Mouse (Mus musculus): ENCODE data around the gene Cd6.

Cd6 gene

GRCm38 (mm10) chr19:10839010-10839892, 9.4 kb upstream of the Cd6 start, which contains the start of gene Slc15a3:
Gene Slc15a3 (plus strand): TSS chr19:10839727.
- no peak for DNase-seq (ENCODE audit: low spot score)

GRCm38 (mm10) chr19:10835671-10836070, 5.8 kb upstream of the Cd6 start:
- no peak for DNase-seq (ENCODE audit: low spot score)

GRCm38 (mm10) chr19:10833611-10834010, 3.8 kb upstream of the Cd6 start:
- no peak for DNase-seq (ENCODE audit: low spot score)

- no peak for DNase-seq (ENCODE audit: low spot score)
These were observed 2.2 kb upstream of the Cd6 start for GRCm38 (mm10) chr19:10832030-10832429.

- no peak for DNase-seq (ENCODE audit: low spot score)
These were observed 1.6 kb upstream of the Cd6 start for GRCm38 (mm10) chr19:10831424-10831823.

GRCm38 (mm10) chr19:10828321-10828720, 1.5 kb downstream of the Cd6 start:
- DNase-seq (ENCODE audit: low spot score): no peak

GRCm38 (mm10) chr19:10824061-10824460, 5.8 kb downstream of the Cd6 start:
- no peak for DNase-seq (ENCODE audit: low spot score)

GRCm38 (mm10) chr19:10822534-10822933, 7.3 kb downstream of the Cd6 start:
- no peak for DNase-seq (ENCODE audit: low spot score)

GRCm38 (mm10) chr19:10821319-10821718, 8.5 kb downstream of the Cd6 start:
- DNase-seq (ENCODE audit: low spot score): no peak

GRCm38 (mm10) chr19:10818217-10818946, 11.5 kb downstream of the Cd6 start:
- DNase-seq (ENCODE audit: low spot score): no peak

- DNase-seq (ENCODE audit: low spot score): no peak
These were observed 13.4 kb downstream of the Cd6 start for GRCm38 (mm10) chr19:10816462-10816861.

GRCm38 (mm10) chr19:10815871-10816270, 14.0 kb downstream of the Cd6 start:
- no peak for DNase-seq (ENCODE audit: low spot score)

- no peak for DNase-seq (ENCODE audit: low spot score)
These were observed 16.0 kb downstream of the Cd6 start for GRCm38 (mm10) chr19:10813905-10814304.

- DNase-seq (ENCODE audit: low spot score): no peak
These were observed 16.8 kb downstream of the Cd6 start for GRCm38 (mm10) chr19:10813039-10813438.

- no peak for DNase-seq (ENCODE audit: low spot score)
These were observed 18.4 kb downstream of the Cd6 start for GRCm38 (mm10) chr19:10811471-10811870.

- DNase-seq (ENCODE audit: low spot score): no peak
These were observed 19.7 kb downstream of the Cd6 start for GRCm38 (mm10) chr19:10810176-10810492.

GRCm38 (mm10) chr19:10809428-10810175, 20.3 kb downstream of the Cd6 start:
- no peak for DNase-seq (ENCODE audit: low spot score)

- no peak for DNase-seq (ENCODE audit: low spot score)
These were observed 21.2 kb downstream of the Cd6 start for GRCm38 (mm10) chr19:10808524-10809233.

- no peak for DNase-seq (ENCODE audit: low spot score)
These were observed 24.1 kb downstream of the Cd6 start for GRCm38 (mm10) chr19:10805661-10806285.

GRCm38 (mm10) chr19:10804850-10805660, 24.8 kb downstream of the Cd6 start:
- no peak for DNase-seq (ENCODE audit: low spot score)

GRCm38 (mm10) chr19:10803751-10804150, 26.1 kb downstream of the Cd6 start:
- no peak for DNase-seq (ENCODE audit: low spot score)
